Comparison of ENCODE assay signal across 8 mouse cellular contexts in the genomic region with DNA sequence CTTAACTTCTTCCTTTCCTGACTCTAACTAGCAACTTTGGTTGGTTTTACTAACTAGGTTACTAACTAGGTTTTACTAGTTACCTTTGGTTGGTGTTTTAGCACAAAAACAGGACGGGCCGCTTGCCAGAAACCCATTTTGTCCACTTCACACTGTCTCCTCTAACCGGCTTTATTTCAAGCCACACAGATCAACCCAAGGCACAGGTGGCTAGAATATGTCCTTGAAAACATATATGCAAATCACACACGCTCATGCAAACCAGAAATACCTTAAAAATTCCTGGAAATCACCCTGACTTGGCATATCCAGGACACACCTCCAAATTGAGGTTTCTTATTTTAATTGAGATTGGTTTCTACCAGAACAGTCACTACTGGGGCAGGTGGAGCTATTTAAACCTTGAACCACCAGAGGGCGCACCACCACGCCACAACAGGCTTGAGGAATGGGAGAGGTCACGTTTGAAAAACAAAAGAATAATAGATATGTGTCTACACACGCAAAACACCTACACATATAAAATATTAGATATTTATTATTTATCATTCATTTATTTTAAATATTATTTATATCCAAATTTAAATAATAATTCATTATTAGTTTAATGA. TPM values are rescaled to one million over a fixed set of nuclear protein-coding genes. Genes with fewer than 3 reads are reported as not detected.
DNase-seq lines count a peak whose midpoint lies in the region; ATAC-seq and TF ChIP-seq lines count a peak whose summit lies in the region.

No protein-coding gene starts in this region.

- DNase-seq in adrenal gland, postnatal 14 days = peak; percentile 87
- peak; percentile 87 for DNase-seq in embryonic facial prominence, embryonic 11.5 days (ENCODE audit: low spot score)
- DNase-seq in heart, embryonic 10.5 days (ENCODE audit: low spot score) = peak; percentile 83
- DNase-seq in layer of hippocampus, adult 11-12 months (ENCODE audit: low spot score) = peak; percentile 68
- DNase-seq in lung, postnatal 10 days = peak; percentile 81
- DNase-seq in retina, embryonic 14.5 days (ENCODE audit: low spot score) = peak; percentile 86
- DNase-seq in thymus, postnatal 25 days = peak; percentile 72

- no peak for TF ChIP-seq EP300 in ES-Bruce4 (IDR thresholded peaks at IDR 0.05; ENCODE audit: insufficient read depth, low read depth, low read length)

- no peak overlapping the region for H3K4me2 ChIP-seq in embryonic facial prominence, embryonic 11.5 days (ENCODE audit: low read depth, low read length)

- ATAC-seq in embryonic facial prominence, embryonic 11.5 days (replicated peaks; ENCODE audit: insufficient number of reproducible peaks, low FRiP score, low TSS enrichment, low read depth) = no peak

- no peak for TF ChIP-seq POLR2A in ES-Bruce4 (IDR thresholded peaks at IDR 0.05; ENCODE audit: insufficient read depth, low read length)

- H3K9ac ChIP-seq in ES-Bruce4 (ENCODE audit: low read depth, poor library complexity, severe bottlenecking) = no peak overlapping the region
- no peak overlapping the region for H3K9ac ChIP-seq in embryonic facial prominence, embryonic 11.5 days (replicated peaks; ENCODE audit: low read length)

- no peaks in the 10 kb centered on the region for H3K9me3 ChIP-seq in ES-Bruce4 (replicated peaks; ENCODE audit: control insufficient read depth, insufficient read depth, low read length, poor library complexity, severe bottlenecking)
- no peaks in the 10 kb centered on the region for H3K9me3 ChIP-seq in embryonic facial prominence, embryonic 11.5 days (replicated peaks; ENCODE audit: control insufficient read depth, low read length)
- H3K9me3 ChIP-seq in heart, embryonic 10.5 days = no peaks in the 10 kb centered on the region

- 33% methylated on average over 8 of the region's 8 CpGs for WGBS in embryonic facial prominence, embryonic 11.5 days
- WGBS in heart, embryonic 10.5 days = 32% methylated on average over 8 of the region's 8 CpGs

- no peak overlapping the region for H3K4me3 ChIP-seq in ES-Bruce4 (ENCODE audit: low read depth, low read length)
- H3K4me3 ChIP-seq in embryonic facial prominence, embryonic 11.5 days (ENCODE audit: low read depth, low read length) = no peak overlapping the region
- H3K4me3 ChIP-seq in heart, embryonic 10.5 days = no peak overlapping the region

- H3K4me1 ChIP-seq in ES-Bruce4 (ENCODE audit: control insufficient read depth, insufficient read depth, low read length) = no peaks in the 10 kb centered on the region
- H3K4me1 ChIP-seq in embryonic facial prominence, embryonic 11.5 days (ENCODE audit: control insufficient read depth, insufficient read depth, low read length) = no peaks in the 10 kb centered on the region
- no peaks in the 10 kb centered on the region for H3K4me1 ChIP-seq in heart, embryonic 10.5 days

- H3K27me3 ChIP-seq in ES-Bruce4 (ENCODE audit: control insufficient read depth, insufficient read depth, low read length, poor library complexity, severe bottlenecking) = no peaks in the 10 kb centered on the region
- H3K27me3 ChIP-seq in embryonic facial prominence, embryonic 11.5 days (ENCODE audit: control insufficient read depth, insufficient read depth, low read length) = no peaks in the 10 kb centered on the region
- no peaks in the 10 kb centered on the region for H3K27me3 ChIP-seq in heart, embryonic 10.5 days (ENCODE audit: insufficient read depth, poor library complexity, severe bottlenecking)

- no peaks in the 10 kb centered on the region for H3K36me3 ChIP-seq in ES-Bruce4 (ENCODE audit: control insufficient read depth, insufficient read depth, low read length, poor library complexity, severe bottlenecking)
- H3K36me3 ChIP-seq in embryonic facial prominence, embryonic 11.5 days (replicated peaks; ENCODE audit: control insufficient read depth, insufficient read depth, low read depth, low read length) = no peaks in the 10 kb centered on the region
- H3K36me3 ChIP-seq in heart, embryonic 10.5 days = no peaks in the 10 kb centered on the region

- peak; percentile 82 for TF ChIP-seq CTCF in ES-Bruce4 (IDR thresholded peaks at IDR 0.05; ENCODE audit: low read depth, low read length)

- no peak overlapping the region for H3K27ac ChIP-seq in ES-Bruce4 (ENCODE audit: insufficient read depth, low read length)
- no peak overlapping the region for H3K27ac ChIP-seq in embryonic facial prominence, embryonic 11.5 days (replicated peaks; ENCODE audit: low read depth, low read length)
- no peak overlapping the region for H3K27ac ChIP-seq in heart, embryonic 10.5 days

RNA-seq across cellular contexts. Expression of a gene that starts 52.1 kb away (rescaled TPM):
- polyA plus RNA-seq in ES-Bruce4 (2011; ENCODE audit: insufficient read depth, insufficient read length, low read depth, missing spikeins) = not detected in 2 replicates
- total RNA-seq in adrenal gland, postnatal 14 days (2021) = 0.30 and 0.33 TPM in 2 replicates
- polyA plus RNA-seq in embryonic facial prominence, embryonic 11.5 days (2014; fragmentation: Nextera tagmentation; extraction: Ambion mirVana) = 0.81 and 1.2 TPM in 2 replicates
- 2.7 and 3.1 TPM in 2 replicates for polyA plus RNA-seq in heart, embryonic 10.5 days (2016; fragmentation: Nextera tagmentation; extraction: Ambion mirVana)
